In the genomic region with DNA sequence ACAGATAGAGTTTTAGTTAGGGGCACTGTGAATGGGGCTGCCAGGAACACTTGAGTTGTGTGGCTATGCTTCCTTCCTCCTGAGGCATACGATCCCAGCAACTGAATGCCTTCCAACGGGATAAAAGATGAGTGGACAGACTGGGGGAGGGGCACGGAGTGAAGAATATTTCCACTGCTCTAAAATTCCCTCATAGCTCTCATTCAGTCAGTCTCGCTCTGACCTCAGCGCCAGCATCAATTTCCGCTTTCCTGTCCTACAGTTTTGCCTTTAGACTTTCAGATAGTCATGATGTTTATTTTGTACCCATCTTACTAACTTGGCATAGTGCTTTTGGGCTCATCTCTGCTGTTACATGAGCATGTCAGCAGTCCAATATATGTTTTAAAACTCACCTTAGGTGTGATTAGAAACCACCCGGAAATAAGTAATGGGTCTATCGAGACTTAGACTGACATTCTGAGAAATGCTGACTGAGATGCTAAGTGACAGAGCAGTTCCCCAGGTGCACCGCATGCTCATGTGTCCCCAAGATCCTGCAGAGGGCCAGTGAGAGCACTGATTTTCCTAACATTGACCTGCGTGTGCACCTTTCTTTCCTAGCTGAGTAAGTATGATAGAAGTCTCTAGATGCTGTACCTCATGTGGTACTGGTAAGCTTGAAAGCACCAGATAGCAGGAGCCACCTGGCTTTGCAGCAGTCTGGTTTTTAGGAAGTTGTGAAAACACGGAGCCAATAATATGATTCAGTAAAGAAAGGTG, we compare ENCODE assay signal across 18 mouse cellular contexts.
"Had no signal": no experiment of that assay in that cellular context is flagged by ENCODE, and none has a peak within 500 bp of the region (broad histone marks: within the 10 kb centered on the region; RNA-seq: fewer than 3 reads in every experiment).

No protein-coding gene starts in this region.

- ATAC-seq: liver, embryonic 12.5 days; midbrain, embryonic 13.5 days had no signal

- H3K4me2 ChIP-seq: limb, embryonic 13.5 days; liver, embryonic 12.5 days; liver, embryonic 15.5 days; lung, embryonic 15.5 days; midbrain, embryonic 13.5 days had no signal

- H3K27me3 ChIP-seq: limb, embryonic 13.5 days; liver, embryonic 12.5 days; liver, embryonic 15.5 days; lung, embryonic 15.5 days; megakaryocyte, embryonic 14.5 days; midbrain, embryonic 13.5 days had no signal

- H3K9ac ChIP-seq: limb, embryonic 13.5 days; liver, embryonic 12.5 days; liver, embryonic 15.5 days; lung, embryonic 15.5 days; midbrain, embryonic 13.5 days had no signal

- DNase-seq: kidney, adult 18-20 months; kidney, adult 9 months; kidney, postnatal 36 days; liver; lung, adult 18-20 months; lung, postnatal 10 days; lung, postnatal 36 days; thymus, adult 18-20 months; thymus, postnatal 36 days had no signal

- H3K36me3 ChIP-seq: limb, embryonic 10.5 days; limb, embryonic 13.5 days; liver, embryonic 12.5 days; liver, embryonic 15.5 days; lung, embryonic 15.5 days; midbrain, embryonic 13.5 days had no signal

- H3K27ac ChIP-seq: kidney, postnatal 0 days; limb, embryonic 10.5 days; limb, embryonic 13.5 days; liver, embryonic 12.5 days; liver, embryonic 15.5 days; lung, embryonic 15.5 days; midbrain, embryonic 10.5 days; midbrain, embryonic 13.5 days had no signal

- H3K9me3 ChIP-seq: limb, embryonic 10.5 days; limb, embryonic 13.5 days; liver, embryonic 12.5 days; liver, embryonic 15.5 days; lung, embryonic 15.5 days; megakaryocyte, embryonic 14.5 days; midbrain, embryonic 10.5 days; midbrain, embryonic 13.5 days had no signal

- H3K4me1 ChIP-seq: limb, embryonic 10.5 days; limb, embryonic 13.5 days; liver, embryonic 15.5 days; lung, embryonic 15.5 days had no signal

- H3K4me3 ChIP-seq: limb, embryonic 10.5 days; limb, embryonic 13.5 days; liver, embryonic 12.5 days; liver, embryonic 15.5 days; lung, embryonic 15.5 days; megakaryocyte, embryonic 14.5 days; midbrain, embryonic 10.5 days; midbrain, embryonic 13.5 days had no signal
